Mouse (Mus musculus) megakaryocyte progenitor cell, adult 5-6 weeks (primary cell): Measurements from ENCODE around the gene Zkscan14. TPM values are rescaled to one million over a fixed set of nuclear protein-coding genes. Genes with fewer than 3 reads are reported as not detected.

Experiments
- ATAC-seq: replicated peaks from 2 replicates; pipeline ENCODE4 v1.8.0; 2016; ENCODE audit warnings: mild to moderate bottlenecking, moderate TSS enrichment, inconsistent platforms; ENCODE audit not compliant: poor library complexity
- total RNA-seq, 2 experiments: library from RNA; stranded (forward) in 1 of 2; stranded (reverse) in 1 of 2; fragments of 157-497, 149-512 nt in 1 of 2; fragments of 200-1000 nt in 1 of 2; gene quantifications; 2 replicates each; pipeline versions ENCODE4 v1.2.3 to v1.2.4; 2015 to 2017

The Zkscan14 gene
- total RNA-seq, 2 experiments from 2014 or later, result 9.9 to 30.1 TPM

DNA sequence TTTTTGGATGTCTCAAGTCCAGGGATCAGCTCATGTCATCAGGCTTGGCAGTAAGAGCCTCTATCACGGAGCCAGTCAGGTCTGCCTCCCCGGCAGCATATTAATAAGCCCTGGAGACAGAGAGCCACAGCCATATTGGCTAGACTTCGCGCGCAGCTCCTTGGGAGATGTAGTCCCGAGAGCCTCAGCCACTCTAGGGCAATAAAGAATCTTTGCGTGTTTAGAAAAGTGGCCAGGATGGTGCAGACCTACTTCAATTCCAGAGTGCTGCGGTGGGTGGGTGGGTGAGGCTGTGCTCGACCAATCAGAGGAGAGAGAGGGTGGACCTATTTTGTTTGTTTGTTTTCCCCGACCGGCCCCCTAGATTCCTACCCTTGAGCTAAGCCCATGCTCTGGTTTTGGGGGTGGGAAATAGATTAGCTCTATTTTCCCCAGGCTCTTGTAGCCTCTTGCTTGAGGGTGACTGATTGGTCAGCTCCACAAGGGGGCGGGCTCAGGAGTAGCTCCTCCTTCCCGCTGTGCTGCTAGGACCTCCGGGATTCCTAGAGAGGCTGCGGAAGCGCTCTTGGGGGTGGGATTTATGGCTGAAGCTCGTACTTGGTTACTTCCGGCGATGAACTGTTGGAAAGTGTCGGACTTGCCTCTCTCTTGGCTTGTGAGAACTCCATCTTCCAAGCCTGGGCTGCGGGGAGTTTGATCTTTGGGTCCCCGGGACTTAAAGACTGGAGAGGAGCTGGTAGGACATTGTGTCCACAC lies 2.4 kb upstream of the Zkscan14 start, which contains the start of gene Zkscan5:
Zkscan5 (plus strand) TSS at position 627 of the 756 bp plus-strand sequence.
- ATAC-seq, result peak; percentile 77

DNA sequence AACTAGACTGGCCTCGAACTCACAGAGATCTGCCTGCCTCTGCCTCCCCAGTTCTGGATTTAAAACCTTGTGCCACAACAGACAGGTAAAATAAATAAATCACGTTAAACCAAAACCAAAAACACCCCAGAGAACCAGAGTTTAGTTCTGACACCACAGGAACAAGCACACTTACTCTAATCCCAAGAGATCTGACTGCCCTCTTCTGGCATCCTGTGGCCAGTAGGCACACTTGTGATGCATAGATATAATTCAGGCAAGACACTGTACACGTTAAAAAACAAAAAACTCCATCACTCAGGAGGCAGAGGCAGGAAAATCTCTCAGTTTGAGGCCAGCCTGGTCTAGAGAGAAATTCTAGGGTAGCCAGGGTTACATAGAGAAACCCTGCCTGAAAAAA lies 778 bp upstream of the Zkscan14 start:
- ATAC-seq, result no peak

DNA sequence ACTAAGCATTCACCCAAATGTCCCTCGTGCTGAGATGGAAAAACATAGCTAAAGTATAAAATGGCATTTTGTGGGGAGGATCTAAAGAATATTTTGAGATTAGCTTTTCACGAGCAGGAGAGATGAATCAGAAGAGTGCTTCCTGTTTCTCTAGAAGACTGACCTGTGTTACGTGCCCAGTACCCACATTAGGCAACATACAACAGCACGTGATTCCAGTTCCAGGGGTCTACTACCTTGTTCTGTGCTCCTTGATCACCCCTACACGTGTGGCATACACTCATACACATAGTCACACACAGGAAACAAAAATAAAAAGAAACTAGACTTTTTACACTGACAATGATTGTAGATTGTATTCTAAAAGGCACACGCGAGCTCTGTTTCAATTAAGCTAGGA lies 1.3 kb downstream of the Zkscan14 start:
- ATAC-seq, result no peak

DNA sequence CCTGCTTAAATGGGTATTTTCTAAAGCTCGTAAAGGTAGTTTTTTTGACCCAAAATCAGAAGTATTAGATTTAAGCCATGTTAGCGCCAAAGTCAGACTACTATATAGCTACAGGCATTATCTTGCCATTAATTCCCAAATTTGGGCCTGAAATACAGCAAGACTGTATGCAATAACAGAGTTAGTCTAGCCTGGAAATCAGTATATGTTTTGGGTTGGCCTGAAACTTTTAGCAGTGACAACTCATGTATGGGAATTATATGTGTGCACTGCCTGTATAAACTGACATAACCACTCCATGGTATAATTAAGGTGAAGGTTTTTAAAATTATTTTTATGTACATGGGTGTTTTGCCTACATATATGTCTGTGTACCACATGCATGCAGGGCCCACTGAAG lies 9.7 kb downstream of the Zkscan14 start, which contains the start of gene Atp5j2:
Atp5j2 (minus strand) TSS at position 101 of the 400 bp plus-strand sequence.
- ATAC-seq, result no peak

DNA sequence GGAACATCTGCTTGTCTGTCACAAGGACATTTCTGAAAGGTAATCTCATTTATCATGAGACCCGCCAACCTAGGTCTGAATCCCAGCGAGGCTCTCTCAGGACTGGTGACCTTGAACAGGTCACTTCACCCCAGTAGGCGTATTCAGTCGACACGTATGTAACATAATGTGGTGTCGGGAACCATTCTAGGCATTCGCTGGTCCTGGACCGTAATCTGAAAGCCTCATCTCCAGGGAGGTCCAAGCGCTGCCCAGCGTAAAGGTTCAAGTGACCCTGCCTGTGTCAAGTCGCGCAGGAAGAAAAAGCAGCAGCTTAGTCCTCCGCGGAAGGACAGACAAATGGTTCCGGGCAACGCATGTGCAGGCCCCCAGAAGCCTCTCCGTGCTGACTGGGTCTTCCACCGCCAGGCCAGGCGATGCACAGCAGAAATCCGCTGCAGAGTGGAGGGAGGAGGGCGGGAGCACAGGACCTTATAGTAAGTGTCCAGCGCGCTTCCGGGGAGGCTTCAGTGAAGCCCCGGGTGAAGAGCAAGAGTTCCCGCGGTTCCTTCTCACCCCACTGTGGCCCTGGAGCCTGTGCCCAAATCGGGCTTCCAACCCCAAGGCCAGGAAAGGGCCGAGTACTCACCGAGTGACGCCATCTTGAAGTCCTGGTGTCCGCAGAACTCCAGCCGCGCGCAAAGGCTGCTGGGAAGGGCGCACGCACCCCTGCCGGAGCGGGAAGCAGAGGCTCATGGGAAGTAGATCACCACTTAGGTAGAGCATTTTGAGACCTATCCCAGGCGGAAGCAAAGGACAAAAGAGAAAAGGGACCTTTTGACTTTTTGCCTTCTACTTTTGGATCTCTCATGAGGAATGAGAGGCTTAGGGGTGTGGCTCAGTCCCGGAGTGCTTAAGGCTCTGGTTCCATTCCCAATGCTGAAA lies 10.5 kb downstream of the Zkscan14 start:
- ATAC-seq, result peak; percentile 95

DNA sequence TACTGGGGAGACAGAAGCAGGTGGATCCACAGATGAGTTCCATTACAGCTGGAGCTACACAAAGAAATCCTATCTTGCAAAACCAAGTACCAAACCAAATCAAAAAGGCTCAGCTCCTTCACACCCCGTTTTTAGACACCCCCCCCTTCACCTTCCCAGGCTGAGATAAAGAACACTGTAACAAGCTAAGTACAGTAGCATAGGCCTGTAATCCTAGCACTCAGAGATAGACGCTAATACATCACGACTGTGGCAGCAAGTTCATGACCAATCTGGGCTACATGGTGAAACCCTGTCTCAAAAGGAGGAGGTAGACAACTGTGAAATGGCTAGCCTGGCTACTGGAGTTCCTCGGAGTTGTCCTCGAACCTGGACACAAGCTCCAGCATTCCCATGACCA lies 11.3 kb downstream of the Zkscan14 start:
- ATAC-seq, result peak; percentile 33

DNA sequence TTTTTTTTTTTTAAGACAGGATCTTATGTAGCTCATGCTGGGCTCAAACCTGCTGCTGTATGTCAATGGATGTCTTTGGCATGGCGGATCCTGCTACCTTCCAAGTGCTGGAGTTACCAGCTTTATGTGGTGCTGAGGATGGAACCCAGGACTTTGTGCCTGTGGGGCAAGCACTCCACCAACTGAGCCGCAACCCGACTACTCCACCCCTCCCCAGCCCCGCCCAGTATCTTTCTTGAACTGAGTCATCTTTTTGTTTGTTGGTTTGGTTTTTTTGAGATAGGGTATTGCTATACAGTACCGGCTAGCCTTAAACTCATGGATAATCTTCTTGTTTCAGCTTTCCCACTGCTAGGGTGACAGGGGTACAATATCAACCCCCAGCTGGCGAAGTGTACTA lies 12.3 kb downstream of the Zkscan14 start:
- no peak for ATAC-seq

DNA sequence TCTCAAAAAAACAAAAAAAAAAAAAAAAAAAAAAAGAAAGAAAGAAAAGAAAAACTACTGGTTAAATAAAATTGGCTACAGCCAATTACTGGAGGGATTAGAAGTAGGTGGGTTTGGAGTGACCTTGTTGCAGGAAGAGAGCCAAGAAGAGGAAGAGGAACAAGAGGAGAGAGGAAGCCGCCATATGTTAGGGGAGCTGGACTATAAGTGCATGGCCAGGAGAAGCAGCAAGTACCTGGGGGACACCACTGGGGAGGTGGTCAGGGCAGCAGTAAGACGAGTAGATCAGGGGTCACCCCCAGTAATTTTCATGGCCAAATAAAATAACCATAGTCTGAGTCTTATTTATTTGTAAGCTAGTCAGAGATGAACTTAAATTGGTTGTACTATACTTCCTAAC lies 16.4 kb downstream of the Zkscan14 start:
- peak; percentile 35; the same call in 1 of the 2 replicates for ATAC-seq

DNA sequence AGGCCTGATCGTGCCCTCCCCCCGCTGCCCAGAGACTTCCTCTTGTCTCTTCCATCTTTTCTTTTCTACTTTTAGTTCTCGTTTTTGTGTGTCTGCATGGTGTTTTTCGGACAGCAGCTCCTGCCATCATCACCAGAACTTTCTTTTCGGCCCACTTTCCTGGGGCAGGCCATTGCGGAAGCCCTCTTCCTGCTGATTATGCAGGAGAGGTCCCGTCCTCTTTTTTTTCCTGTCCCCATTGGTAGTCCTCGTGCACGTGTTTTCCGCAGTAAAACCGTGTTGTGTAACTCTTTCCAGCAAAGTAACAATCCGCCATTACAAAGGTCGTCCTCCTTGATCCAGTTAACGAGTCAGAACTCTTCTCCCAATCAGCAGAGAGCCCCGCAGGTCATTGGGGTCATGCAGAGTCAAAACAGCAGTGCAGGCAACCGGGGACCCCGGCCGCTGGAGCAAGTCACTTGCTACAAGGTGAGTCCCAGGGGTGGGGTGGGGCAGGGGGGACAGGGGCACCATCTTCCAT lies 23.1 kb downstream of the Zkscan14 start:
- 0 out of 2 replicates have a peak, but pooled peaks have one; percentile 14 for ATAC-seq

DNA sequence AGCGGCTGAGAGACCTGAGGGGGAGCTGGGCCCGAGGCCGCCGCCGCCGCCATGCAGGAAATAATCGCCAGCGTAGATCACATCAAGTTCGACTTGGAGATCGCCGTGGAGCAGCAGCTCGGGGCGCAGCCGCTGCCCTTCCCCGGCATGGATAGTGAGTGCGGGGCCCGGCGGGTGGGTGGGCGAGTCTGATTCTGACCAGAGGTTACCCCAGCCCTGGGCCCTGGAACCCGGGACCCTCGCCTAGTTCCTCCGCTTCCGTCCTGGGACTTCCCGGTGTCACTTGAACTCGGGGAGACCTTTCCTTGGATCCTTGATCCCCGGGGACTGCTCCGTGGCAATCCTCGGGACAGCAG lies 34.4 kb downstream of the Zkscan14 start:
- ATAC-seq, result no peak

DNA sequence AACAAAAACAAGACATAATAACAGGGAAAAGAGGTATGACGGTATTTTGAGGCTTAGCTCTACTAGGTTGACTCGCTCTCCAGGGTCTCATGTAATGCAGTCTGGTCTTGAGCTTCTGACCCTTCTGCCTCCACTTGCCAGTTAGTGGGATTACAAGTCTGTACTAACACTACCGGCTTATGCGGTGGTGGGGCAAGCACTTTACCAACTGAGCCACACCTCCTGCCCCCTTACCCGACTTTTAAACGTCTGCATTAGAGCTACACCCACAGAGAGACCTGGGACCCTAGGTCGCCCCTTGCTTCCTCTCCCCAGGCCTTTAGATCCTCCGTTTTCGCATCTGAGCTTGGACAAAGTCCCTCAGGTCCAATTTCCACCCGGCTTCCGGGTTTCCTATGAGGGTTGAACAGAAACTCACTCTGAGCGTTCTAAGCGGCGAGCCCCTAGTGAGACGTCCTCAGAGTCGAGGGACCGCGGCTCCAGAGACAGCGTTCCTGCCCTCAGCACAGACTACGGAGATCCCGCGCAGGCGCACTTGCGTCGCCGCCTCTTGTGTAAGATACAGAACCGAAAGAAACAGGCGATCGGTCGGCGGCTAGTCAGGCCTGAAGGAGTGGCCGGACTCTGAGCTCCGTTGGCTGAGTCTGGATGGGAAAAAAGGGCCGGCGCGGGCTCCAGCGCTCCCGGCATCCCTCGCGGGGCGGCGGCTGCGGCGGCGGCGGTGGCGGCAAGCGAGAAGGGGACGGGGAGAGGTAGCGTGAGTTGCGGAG lies 34.9 kb downstream of the Zkscan14 start, which contains the start of the genes Ptcd1 and Cpsf4:
Ptcd1 (minus strand) TSS at position 573 of the 770 bp plus-strand sequence.
Cpsf4 (plus strand) TSS at position 678 of the 770 bp plus-strand sequence.
- peak; percentile 93 for ATAC-seq

DNA sequence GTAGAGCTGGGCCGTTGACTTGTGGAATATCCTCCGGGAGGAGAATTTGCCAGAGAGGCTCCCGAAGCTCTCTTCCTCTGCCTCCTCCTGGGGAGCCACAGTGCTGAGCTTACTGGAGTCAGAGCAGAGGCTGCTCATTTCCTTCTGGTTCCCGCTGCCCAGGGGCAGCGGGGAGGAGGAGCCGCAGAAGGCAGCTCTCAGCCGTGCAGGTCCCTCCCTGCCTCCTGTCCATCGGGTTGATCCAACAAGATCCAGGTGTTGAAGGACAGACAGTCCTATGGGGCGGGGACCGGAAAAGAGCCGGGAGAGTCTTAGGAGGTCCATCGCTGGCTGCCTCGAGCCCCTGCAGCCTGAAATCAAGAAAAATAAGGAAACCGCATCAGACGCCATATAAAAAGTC lies 36.5 kb downstream of the Zkscan14 start:
- ATAC-seq, result no peak

DNA sequence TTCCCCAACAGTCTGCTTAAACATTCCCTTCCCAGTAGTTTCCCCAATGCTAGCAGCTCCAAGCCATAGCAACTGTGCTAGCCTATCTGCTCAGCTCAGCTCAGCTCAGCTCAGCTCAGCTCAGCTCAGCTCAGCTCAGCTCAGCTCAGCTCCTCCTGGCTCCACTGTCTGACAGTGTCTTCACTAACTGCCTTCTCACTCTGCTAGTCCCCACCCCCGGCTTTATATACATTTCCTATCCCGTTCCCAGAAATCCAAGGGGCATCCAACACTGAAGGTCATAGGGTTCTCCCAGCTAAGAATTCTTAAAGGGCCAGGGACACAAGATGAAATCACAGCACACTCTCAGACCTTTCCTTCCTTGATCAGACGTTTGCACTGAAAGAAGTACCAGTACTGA lies 37.0 kb downstream of the Zkscan14 start:
- no peak for ATAC-seq

DNA sequence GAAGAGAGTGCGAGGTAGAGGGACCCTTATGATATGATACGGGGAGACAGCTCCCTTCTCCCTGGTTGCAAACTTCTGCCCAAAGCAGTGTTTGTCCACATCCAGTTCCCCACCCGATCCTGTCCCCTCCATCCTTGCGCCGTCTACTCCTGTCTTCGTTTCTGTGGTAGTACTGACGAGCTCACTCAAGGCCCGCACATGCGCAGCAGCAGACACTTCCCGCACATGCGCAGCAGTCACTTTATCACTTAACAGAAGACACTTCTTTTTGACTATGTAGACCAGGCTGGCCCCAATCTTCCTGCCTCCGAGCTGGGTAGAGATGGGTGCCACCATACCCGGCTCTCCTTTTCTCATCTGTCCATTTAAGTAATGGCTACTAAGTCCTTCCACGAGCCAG lies 40.3 kb downstream of the Zkscan14 start:
- ATAC-seq, result no peak

DNA sequence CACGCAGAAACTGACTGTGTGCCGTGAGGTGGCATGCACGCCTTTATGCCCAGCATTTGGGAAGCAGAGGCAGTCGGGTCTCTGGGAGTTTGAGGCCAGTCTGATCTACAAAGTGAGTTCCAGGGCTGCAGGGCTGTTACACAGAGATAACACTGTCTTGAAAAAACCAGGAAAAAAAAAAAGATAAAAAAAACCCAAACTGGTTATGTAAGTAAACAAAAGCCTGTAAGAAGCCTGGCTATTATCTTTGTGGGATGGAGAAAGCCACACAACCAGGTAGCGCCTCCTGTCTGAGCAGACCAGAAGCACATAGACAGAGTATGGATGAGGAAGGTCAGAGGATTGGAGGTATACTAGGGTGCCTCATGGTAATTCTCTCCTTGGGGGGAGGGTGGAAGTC lies 49.0 kb downstream of the Zkscan14 start:
- peak; percentile 80 for ATAC-seq

DNA sequence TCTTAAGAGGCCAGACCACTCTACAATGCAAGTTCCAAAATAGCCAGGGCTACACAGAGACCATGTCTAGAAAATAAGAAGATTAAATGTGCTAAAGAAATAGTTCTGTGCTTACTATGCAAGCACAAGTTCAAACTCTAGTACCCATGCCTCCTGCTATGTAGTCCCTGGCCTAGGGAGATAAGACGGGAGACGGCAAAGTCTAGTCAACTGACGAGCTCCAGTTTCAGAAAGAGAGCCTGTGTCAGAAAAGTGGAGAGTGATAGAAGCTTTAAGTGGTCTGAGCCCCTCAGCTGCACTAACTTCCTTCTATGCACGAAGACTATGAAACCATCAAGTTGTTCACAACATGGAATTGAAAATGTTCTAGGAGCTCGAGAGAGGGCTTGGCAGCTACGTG lies 52.4 kb downstream of the Zkscan14 start:
- ATAC-seq, result peak; percentile 69

DNA sequence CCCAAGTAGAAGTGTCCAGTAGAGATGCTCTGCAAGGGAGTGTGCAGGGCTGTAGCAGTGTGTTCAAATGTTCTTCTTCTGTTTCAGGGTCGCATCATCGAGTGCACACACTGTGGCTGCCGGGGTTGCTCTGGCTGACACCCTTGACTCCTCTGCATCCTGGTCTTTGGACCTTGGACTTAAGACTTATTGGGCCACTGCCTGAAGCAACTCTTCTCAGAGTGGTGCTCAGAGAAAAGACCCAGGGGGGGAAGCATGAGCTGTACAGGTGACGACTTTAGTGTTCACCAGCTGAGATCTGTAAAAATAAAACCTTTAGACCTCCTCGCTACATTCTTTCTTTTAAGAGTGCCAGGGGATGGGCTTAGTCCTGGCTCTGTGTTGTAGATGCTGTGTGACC lies 53.9 kb downstream of the Zkscan14 start:
- no peak for ATAC-seq
